Mouse (Mus musculus) layer of hippocampus, postnatal 25 days (tissue): ENCODE data around the gene Col6a6. TPM values are rescaled to one million over a fixed set of nuclear protein-coding genes. Genes with fewer than 3 reads are reported as not detected.

Experiments
- DNase-seq, 2 experiments: peaks; one replicate each; pipeline ENCODE4 v3.0.0; 2022; ENCODE audit warnings: mixed read lengths in 2 of 2, low spot score in 1 of 2; ENCODE audit errors: extremely low spot score in 1 of 2
- total RNA-seq, 2 experiments: library from RNA; stranded (reverse); gene quantifications; 2 replicates each; pipeline ENCODE4 v1.2.3; 2021

Col6a6 gene
- total RNA-seq, 2 experiments from 2014 or later, result 0.37 to 0.40 TPM

GRCm38 (mm10) chr9:105745861-105746260, 82.1 kb downstream of the Col6a6 start:
- no peak for DNase-seq

- DNase-seq, result no peak
These were observed 87.5 kb downstream of the Col6a6 start for GRCm38 (mm10) chr9:105740413-105740812.

- DNase-seq, result no peak
These were observed 88.5 kb downstream of the Col6a6 start for GRCm38 (mm10) chr9:105739446-105739845.

- no peak for DNase-seq
These were observed 90.5 kb downstream of the Col6a6 start for GRCm38 (mm10) chr9:105737448-105737847.

- no peak for DNase-seq
These were observed 92.8 kb downstream of the Col6a6 start for GRCm38 (mm10) chr9:105735195-105735594.

- DNase-seq, result no peak
These were observed 93.3 kb downstream of the Col6a6 start for GRCm38 (mm10) chr9:105734651-105735050.

- no peak for DNase-seq
These were observed 96.0 kb downstream of the Col6a6 start for GRCm38 (mm10) chr9:105731976-105732375.

- no peak for DNase-seq
These were observed 107.5 kb downstream of the Col6a6 start for GRCm38 (mm10) chr9:105720430-105720829.

GRCm38 (mm10) chr9:105719851-105720395, 108.0 kb downstream of the Col6a6 start:
- no peak for DNase-seq

GRCm38 (mm10) chr9:105719367-105719766, 108.6 kb downstream of the Col6a6 start:
- DNase-seq, result no peak

- no peak for DNase-seq
These were observed 115.9 kb downstream of the Col6a6 start for GRCm38 (mm10) chr9:105712049-105712448.

- no peak for DNase-seq
These were observed 122.9 kb downstream of the Col6a6 start for GRCm38 (mm10) chr9:105705011-105705410.

GRCm38 (mm10) chr9:105704226-105704932, 123.6 kb downstream of the Col6a6 start:
- no peak for DNase-seq

GRCm38 (mm10) chr9:105701966-105702365, 126.0 kb downstream of the Col6a6 start:
- no peak for DNase-seq

- no peak for DNase-seq
These were observed 127.3 kb downstream of the Col6a6 start for GRCm38 (mm10) chr9:105700702-105701101.

GRCm38 (mm10) chr9:105697764-105698396, 130.1 kb downstream of the Col6a6 start:
- no peak for DNase-seq

- DNase-seq, result no peak
These were observed 131.0 kb downstream of the Col6a6 start for GRCm38 (mm10) chr9:105696818-105697564.

- peak; percentile 60 to 80 for DNase-seq
These were observed 134.1 kb downstream of the Col6a6 start for GRCm38 (mm10) chr9:105693854-105694253.

- DNase-seq, result no peak
These were observed 134.9 kb downstream of the Col6a6 start for GRCm38 (mm10) chr9:105693056-105693455.

GRCm38 (mm10) chr9:105692472-105692871, 135.5 kb downstream of the Col6a6 start:
- peak; percentile 41 to 54 for DNase-seq

GRCm38 (mm10) chr9:105689485-105689884, 138.5 kb downstream of the Col6a6 start:
- DNase-seq, result no peak
